25 mouse cellular contexts compared by ENCODE assay signal in genomic region chr17:71355526-71355925, GRCm38 (mm10). TPM values are rescaled to one million over a fixed set of nuclear protein-coding genes. Genes with fewer than 3 reads are reported as not detected.
A peak's percentile ranks its signal among the peaks of the same experiment; 100 is the strongest.
DNase-seq lines count a peak whose midpoint lies in the region; ATAC-seq lines count a peak whose summit lies in the region.
"Had no signal": no experiment of that assay in that cellular context is flagged by ENCODE, and none has a peak within 500 bp of the region (broad histone marks: within the 10 kb centered on the region; RNA-seq: fewer than 3 reads in every experiment).

No protein-coding gene starts in this region.

- no peak overlapping the region for H3K4me2 ChIP-seq in midbrain, embryonic 13.5 days (replicated peaks)
- H3K4me2 ChIP-seq: embryonic facial prominence, embryonic 13.5 days; embryonic facial prominence, embryonic 15.5 days; forebrain, embryonic 12.5 days had no signal

- WGBS in midbrain, embryonic 13.5 days, result 94% methylated on average over 3 of the region's 3 CpGs

- H3K27me3 ChIP-seq in midbrain, embryonic 13.5 days, result no peaks in the 10 kb centered on the region
- H3K27me3 ChIP-seq: CH12.LX; embryonic facial prominence, embryonic 13.5 days; embryonic facial prominence, embryonic 15.5 days; forebrain, embryonic 12.5 days had no signal

- intact Hi-C loops in heart, postnatal 36 days (cut with DNase I), result no loop called here

- peaks cover 56% of the 10 kb centered on the region for H3K36me3 ChIP-seq in midbrain, embryonic 13.5 days

- H3K9me3 ChIP-seq in midbrain, embryonic 13.5 days, result no peaks in the 10 kb centered on the region
- H3K9me3 ChIP-seq: embryonic facial prominence, embryonic 13.5 days; embryonic facial prominence, embryonic 15.5 days; forebrain, embryonic 10.5 days; forebrain, embryonic 12.5 days had no signal

- H3K27ac ChIP-seq in midbrain, embryonic 13.5 days, result no peak overlapping the region
- H3K27ac ChIP-seq: embryonic facial prominence, embryonic 13.5 days; embryonic facial prominence, embryonic 15.5 days; forebrain, embryonic 10.5 days; forebrain, embryonic 12.5 days had no signal

- no peak overlapping the region for H3K9ac ChIP-seq in midbrain, embryonic 13.5 days (replicated peaks)
- H3K9ac ChIP-seq: embryonic facial prominence, embryonic 13.5 days; embryonic facial prominence, embryonic 15.5 days; forebrain, embryonic 12.5 days; forebrain, postnatal 0 days had no signal

- peak; percentile 44 for DNase-seq in heart, adult 11 months
- DNase-seq in heart, postnatal 36 days, result no peak
- DNase-seq in 3T3-L1 (ENCODE audit: low read depth, low spot score) (peak; percentile 89), NIH3T3 (ENCODE audit: low read depth) (peak; percentile 86)
- DNase-seq: adrenal gland, adult 2 months; adrenal gland, postnatal 10 days; adrenal gland, postnatal 25 days; cerebellum, adult 11 months; cerebellum, adult 18-20 months; cerebellum, adult 8-10 months; cerebellum, adult 9-11 months; cerebellum, postnatal 14 days; cerebellum, postnatal 36 days; embryo, embryonic 11 days; forebrain, postnatal 0 days had no signal

- ATAC-seq in midbrain, embryonic 13.5 days, result no peak
- no peak for ATAC-seq in granulocyte monocyte progenitor cell, adult 5-6 weeks (replicated peaks; ENCODE audit: poor library complexity, severe bottlenecking)
- ATAC-seq: CD4-positive, CD25-positive, alpha-beta regulatory T cell, adult 4 months; forebrain, embryonic 14.5 days; forebrain, postnatal 0 days had no signal

- H3K4me3 ChIP-seq in midbrain, embryonic 13.5 days (replicated peaks), result no peak overlapping the region
- H3K4me3 ChIP-seq: embryonic facial prominence, embryonic 13.5 days; embryonic facial prominence, embryonic 15.5 days; erythroblast, embryonic 14.5 days; forebrain, embryonic 10.5 days; forebrain, embryonic 12.5 days had no signal

- H3K4me1 ChIP-seq in midbrain, embryonic 13.5 days (replicated peaks), result no peaks in the 10 kb centered on the region
- H3K4me1 ChIP-seq: embryonic facial prominence, embryonic 13.5 days; embryonic facial prominence, embryonic 15.5 days; forebrain, embryonic 10.5 days; forebrain, embryonic 12.5 days had no signal

RNA-seq across cellular contexts. Expression of gene Emilin2, which starts 43.7 kb away (rescaled TPM):
- 10 to 100 TPM; 53.7 to 67.6 TPM for total RNA-seq in heart, postnatal 36 days (2021)
- 2.0 and 2.5 TPM in 2 replicates for polyA plus RNA-seq in midbrain, embryonic 13.5 days (2015; fragmentation: Nextera tagmentation; extraction: Ambion mirVana)
- total RNA-seq in granulocyte monocyte progenitor cell, adult 5-6 weeks (2014; fragmentation: Nextera tagmentation), result 14.3 and 19.0 TPM in 2 replicates
- 25.0 and 25.8 TPM in 2 replicates for total RNA-seq in granulocyte monocyte progenitor cell, adult 5-6 weeks (2017)
- polyA plus RNA-seq: CD4-positive, CD25-positive, alpha-beta regulatory T cell, adult 4 months had no signal

Comparison
In these comparisons a context has a peak if more than half of its experiments do, and no peak if none do; other contexts are left out.
1. DNase-seq: peak in heart, adult 11 months (single experiment), 3T3-L1 (single experiment) and NIH3T3 (single experiment); none in heart, postnatal 36 days (0 of 2).